Mouse (Mus musculus) urinary bladder, postnatal 10 days (tissue): ENCODE measurements around the gene Utrn.
"Not testable (repeated sequence)": the region's sequence is repeated elsewhere in the genome, so short reads cannot be mapped to it uniquely, and the experiment has no call there.

Experiments
- DNase-seq: peaks from one replicate; pipeline ENCODE4 v3.0.0; 2022; ENCODE audit warnings: low spot score

Utrn gene

GRCm38 (mm10) chr10:12685683-12686082 is 183.5 kb downstream of the Utrn start:
- DNase-seq: no peak

GRCm38 (mm10) chr10:12684018-12684417 is 185.1 kb downstream of the Utrn start:
- DNase-seq: no peak

GRCm38 (mm10) chr10:12673309-12673708 is 195.9 kb downstream of the Utrn start:
- DNase-seq: no peak

- no peak for DNase-seq
Observed at GRCm38 (mm10) chr10:12671608-12672007, 197.6 kb downstream of the Utrn start.

GRCm38 (mm10) chr10:12662035-12662434 is 207.1 kb downstream of the Utrn start:
- DNase-seq: no peak

GRCm38 (mm10) chr10:12658023-12658744 is 211.0 kb downstream of the Utrn start:
- DNase-seq: no peak

- DNase-seq: no peak
Observed at GRCm38 (mm10) chr10:12652988-12653387, 216.2 kb downstream of the Utrn start.

- DNase-seq: no peak
Observed at GRCm38 (mm10) chr10:12646119-12646518, 223.0 kb downstream of the Utrn start.

GRCm38 (mm10) chr10:12643336-12643735 is 225.8 kb downstream of the Utrn start:
- DNase-seq: no peak

GRCm38 (mm10) chr10:12639638-12640037 is 229.5 kb downstream of the Utrn start:
- DNase-seq: no peak

- no peak for DNase-seq
Observed at GRCm38 (mm10) chr10:12633965-12634364, 235.2 kb downstream of the Utrn start.

GRCm38 (mm10) chr10:12630933-12631332 is 238.2 kb downstream of the Utrn start:
- no peak for DNase-seq

GRCm38 (mm10) chr10:12618397-12618796 is 250.8 kb downstream of the Utrn start:
- DNase-seq: no peak

- no peak for DNase-seq
Observed at GRCm38 (mm10) chr10:12615723-12616122, 253.4 kb downstream of the Utrn start.

- DNase-seq: no peak
Observed at GRCm38 (mm10) chr10:12614465-12615199, 254.5 kb downstream of the Utrn start.

GRCm38 (mm10) chr10:12612235-12612863 is 256.8 kb downstream of the Utrn start:
- no peak for DNase-seq

GRCm38 (mm10) chr10:12609896-12610295 is 259.3 kb downstream of the Utrn start:
- DNase-seq: no peak

- DNase-seq: no peak
Observed at GRCm38 (mm10) chr10:12608634-12609033, 260.5 kb downstream of the Utrn start.

- DNase-seq: not testable (repeated sequence)
Observed at GRCm38 (mm10) chr10:12607180-12607579, 262.0 kb downstream of the Utrn start.

- no peak for DNase-seq
Observed at GRCm38 (mm10) chr10:12595379-12595778, 273.8 kb downstream of the Utrn start.

- no peak for DNase-seq
Observed at GRCm38 (mm10) chr10:12594958-12595357, 274.2 kb downstream of the Utrn start.

- no peak for DNase-seq
Observed at GRCm38 (mm10) chr10:12593071-12593470, 276.1 kb downstream of the Utrn start.

GRCm38 (mm10) chr10:12591946-12592345 is 277.2 kb downstream of the Utrn start:
- no peak for DNase-seq
